Mouse (Mus musculus) CH12.LX (cell line): ENCODE measurements at regions not wholly inside any gene's neighbourhood (a gene's known extent, or its start where the extent isn't known, plus 50 kb on each side); places are given as distances from the start of the nearest gene placed in this dataset.

Experiments
- DNase-seq: peaks from one replicate; pipeline ENCODE4 v3.0.0-alpha.2; 2013; ENCODE audit errors: extremely low read depth
- H3K27ac ChIP-seq: 2 replicates; pipeline ENCODE4 v1.5.1; 2012; ENCODE audit warnings: low read depth, mild to moderate bottlenecking, control low read depth, moderate library complexity; ENCODE audit not compliant: insufficient read depth
- H3K27me3 ChIP-seq: replicated peaks from 2 replicates; pipeline ENCODE3; 2012; ENCODE audit warnings: inconsistent platforms
- H3K36me3 ChIP-seq, 2 experiments: replicated peaks in 1 of 2; 2 replicates each; pipeline versions ENCODE3 to v1.6.1; 2012; ENCODE audit warnings: inconsistent platforms in 1 of 2, low read length in 1 of 2, mild to moderate bottlenecking in 1 of 2, mixed read lengths in 1 of 2, moderate library complexity in 1 of 2; ENCODE audit not compliant: control insufficient read depth in 1 of 2, insufficient read depth in 1 of 2
- H3K4me1 ChIP-seq, 2 experiments: 2 replicates each; pipeline ENCODE4 v1.6.1; 2012; ENCODE audit warnings: inconsistent platforms in 1 of 2, moderate library complexity in 1 of 2; ENCODE audit not compliant: insufficient read depth in 2 of 2, control insufficient read depth in 1 of 2
- H3K4me2 ChIP-seq: 2 replicates; pipeline ENCODE4 v1.6.1; 2012; ENCODE audit warnings: low read depth, mild to moderate bottlenecking, control low read depth; ENCODE audit not compliant: poor library complexity, insufficient read depth, severe bottlenecking
- H3K4me3 ChIP-seq, 3 experiments: fragments of 150-350 bp in 1 of 3; sonication (generic) in 1 of 3; replicated peaks in 1 of 3; 2 replicates each; pipeline versions ENCODE3 to v1.5.1; 2011 to 2012; ENCODE audit warnings: low read depth in 2 of 3, low read length in 2 of 3, mild to moderate bottlenecking in 2 of 3, moderate library complexity in 2 of 3, control low read depth in 1 of 3, improper control_type of control experiment in 1 of 3, inconsistent platforms in 1 of 3, mixed read lengths in 1 of 3; ENCODE audit not compliant: poor library complexity in 1 of 3
- H3K79me2 ChIP-seq: replicated peaks from 2 replicates; pipeline ENCODE4 v1.6.1; 2012; ENCODE audit warnings: mild to moderate bottlenecking, moderate library complexity; ENCODE audit not compliant: control insufficient read depth, poor library complexity, insufficient read depth, severe bottlenecking; ENCODE audit errors: extremely low read depth
- H3K9ac ChIP-seq: 2 replicates; pipeline ENCODE4 v1.6.1; 2012; ENCODE audit warnings: low read depth, mild to moderate bottlenecking, control low read depth, moderate library complexity; ENCODE audit not compliant: insufficient read depth
- H3K9me3 ChIP-seq: replicated peaks from 2 replicates; pipeline ENCODE3; 2012; ENCODE audit warnings: low read length, inconsistent platforms, mixed read lengths
- BHLHE40 ChIP-seq: IDR thresholded peaks from 2 replicates; pipeline ENCODE4 v1.6.1; 2011; ENCODE audit warnings: mild to moderate bottlenecking, low read depth, low read length, improper control_type of control experiment
- CHD2 ChIP-seq: IDR thresholded peaks from 2 replicates; pipeline ENCODE4 v1.6.1; 2011; ENCODE audit warnings: low read length, improper control_type of control experiment
- ELF1 ChIP-seq: IDR thresholded peaks from 2 replicates; pipeline ENCODE4 v1.6.1; 2014; ENCODE audit warnings: low read depth, mild to moderate bottlenecking, inconsistent platforms, low read length, improper control_type of control experiment
- ETS1 ChIP-seq: conservative IDR thresholded peaks from 2 replicates; pipeline ENCODE4 v1.6.1; 2012; ENCODE audit warnings: low read depth, mild to moderate bottlenecking, inconsistent platforms, low read length, improper control_type of control experiment, moderate library complexity
- GABPA ChIP-seq: IDR thresholded peaks from 2 replicates; pipeline ENCODE4 v1.6.1; 2012; ENCODE audit warnings: low read depth, low read length, improper control_type of control experiment, inconsistent platforms; ENCODE audit not compliant: insufficient replicate concordance
- MAZ ChIP-seq: IDR thresholded peaks from 2 replicates; pipeline ENCODE4 v1.6.1; 2012; ENCODE audit warnings: low read depth, mild to moderate bottlenecking, inconsistent platforms, low read length, improper control_type of control experiment, moderate library complexity
- MEF2A ChIP-seq: IDR thresholded peaks from 2 replicates; pipeline ENCODE4 v1.6.1; 2014; ENCODE audit warnings: low read depth, mild to moderate bottlenecking, inconsistent platforms, low read length, improper control_type of control experiment, borderline replicate concordance
- MYC ChIP-seq: IDR thresholded peaks from 2 replicates; pipeline ENCODE4 v1.6.1; 2011; ENCODE audit warnings: low read depth, mild to moderate bottlenecking, improper control_type of control experiment, low read length
- PAX5 ChIP-seq: IDR thresholded peaks from 2 replicates; pipeline ENCODE4 v1.6.1; 2012; ENCODE audit warnings: low read length, inconsistent platforms, mixed read lengths
- POLR2A ChIP-seq: IDR thresholded peaks from 2 replicates; pipeline ENCODE4 v1.6.1; 2011; ENCODE audit warnings: low read depth, mild to moderate bottlenecking, improper control_type of control experiment, low read length
- POLR2AphosphoS2 ChIP-seq: IDR thresholded peaks from 2 replicates; pipeline ENCODE4 v1.6.1; 2011; ENCODE audit warnings: low read depth, low read length, improper control_type of control experiment
- SMC3 ChIP-seq: IDR thresholded peaks from 2 replicates; pipeline ENCODE4 v1.6.1; 2011; ENCODE audit warnings: low read depth, low read length, improper control_type of control experiment
- TBP ChIP-seq: conservative IDR thresholded peaks from 2 replicates; pipeline ENCODE4 v1.6.1; 2011; ENCODE audit warnings: low read depth, low read length, improper control_type of control experiment
- UBTF ChIP-seq: IDR thresholded peaks from 2 replicates; pipeline ENCODE4 v1.6.1; 2012; ENCODE audit warnings: low read depth, mild to moderate bottlenecking, inconsistent platforms, low read length, improper control_type of control experiment, moderate library complexity
- ZC3H11A ChIP-seq: IDR thresholded peaks from 2 replicates; pipeline ENCODE4 v1.6.1; 2012; ENCODE audit warnings: low read depth, mild to moderate bottlenecking, inconsistent platforms, low read length, improper control_type of control experiment
- ZKSCAN1 ChIP-seq: IDR thresholded peaks from 2 replicates; pipeline ENCODE4 v1.6.1; 2012; ENCODE audit warnings: low read depth, inconsistent platforms, low read length, improper control_type of control experiment, borderline replicate concordance
- ZNF384 ChIP-seq: IDR thresholded peaks from 2 replicates; pipeline ENCODE4 v1.6.1; 2012; ENCODE audit warnings: low read depth, low read length, improper control_type of control experiment, inconsistent platforms
- dilution Hi-C: fragments of 300-500 bp; cut with MboI; formaldehyde crosslinking; loops from 2 replicates; pipeline ENCODE4 v1.14.3; 2020; ENCODE audit warnings: low sequenced_read_pairs; ENCODE audit not compliant: extremely low pct_unique_long_range_greater_than_20kb, extremely low pct_ligation_motif_present
- in situ Hi-C: fragments of 300-500 bp; cut with MboI; formaldehyde crosslinking; loops from 3 replicates; pipeline ENCODE4 v1.14.3; 2019; ENCODE audit warnings: low sequenced_read_pairs, low pct_ligation_motif_present, low pct_unique_long_range_greater_than_20kb, mixed read lengths

DNA sequence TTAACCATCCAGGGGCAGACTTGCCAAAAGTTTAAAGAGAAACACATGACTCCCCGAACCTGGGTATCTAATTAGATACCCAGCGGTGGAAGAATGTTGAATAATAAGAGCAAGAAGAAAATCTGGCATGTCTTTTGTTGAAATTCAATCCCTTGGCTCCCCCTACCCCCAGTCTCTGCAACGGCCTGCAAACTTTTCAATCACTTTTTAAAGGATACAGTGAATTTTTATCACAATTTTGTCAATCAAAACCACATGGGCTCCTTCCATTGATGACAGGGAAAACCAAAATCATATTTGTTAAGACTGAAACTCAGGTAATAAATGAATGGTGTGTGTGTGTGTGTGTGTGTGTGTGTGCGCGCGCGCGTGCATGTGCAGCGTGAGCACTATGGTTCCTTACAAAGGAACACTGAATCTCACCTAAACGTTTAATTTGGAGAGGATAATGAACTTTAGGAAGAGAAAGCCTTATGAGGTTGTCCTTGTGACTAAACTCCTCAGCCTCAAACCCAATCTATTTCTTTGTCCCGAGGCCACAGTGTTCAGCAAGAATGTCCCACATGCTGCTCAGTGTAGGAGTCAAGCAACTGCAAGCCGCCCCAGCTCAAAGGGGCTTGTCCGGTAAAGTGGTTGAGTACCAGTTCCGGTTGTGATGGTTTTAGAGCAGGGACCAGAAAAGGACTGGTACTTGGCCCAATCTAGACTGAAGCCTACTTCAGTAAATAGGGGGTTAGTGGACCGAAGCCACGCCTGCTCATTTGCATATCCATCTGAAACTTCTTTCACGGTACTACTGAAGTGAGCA, 91.0 kb upstream of the Zfhx3 start:
- no peaks in the 10 kb centered on the region for H3K79me2 ChIP-seq
- H3K27ac ChIP-seq = no peak overlapping the region
- H3K4me3 ChIP-seq = no peak overlapping the region
- H3K9ac ChIP-seq = no peak overlapping the region
- dilution Hi-C loops (no loop called here), in situ Hi-C loops (no loop called here)
- TF ChIP-seq MEF2A = no peak
- TF ChIP-seq ELF1 = no peak
- TF ChIP-seq SMC3 = no peak
- no peak for TF ChIP-seq ZKSCAN1
- no peak overlapping the region for H3K4me2 ChIP-seq
- no peaks in the 10 kb centered on the region for H3K9me3 ChIP-seq
- H3K27me3 ChIP-seq = no peaks in the 10 kb centered on the region
- peak; percentile 39 for DNase-seq
- no peaks in the 10 kb centered on the region for H3K36me3 ChIP-seq
- H3K4me1 ChIP-seq = peaks cover 0 to 12% of the 10 kb centered on the region in 2 experiments; a peak in 2 of 4 replicates

DNA sequence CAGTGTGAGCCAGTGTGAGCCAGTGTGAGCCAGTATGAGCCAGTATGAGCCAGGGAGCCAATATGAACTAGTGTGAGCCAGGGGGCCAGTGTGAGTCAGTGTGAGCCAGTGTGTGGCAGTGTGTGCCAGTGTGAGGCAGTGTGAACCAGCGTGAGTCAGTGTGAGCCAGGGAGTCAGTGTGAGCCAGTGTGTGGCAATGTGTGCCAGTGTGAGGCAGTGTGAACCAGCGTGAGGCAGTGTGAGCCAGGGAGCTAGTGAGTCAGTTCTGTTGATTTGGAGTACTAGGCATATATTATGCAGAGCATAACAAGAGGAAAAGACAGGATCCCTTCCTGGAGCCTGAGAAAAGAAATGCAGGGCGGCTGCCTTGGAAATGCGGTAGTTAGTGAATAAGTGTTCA, 82.7 kb upstream of the Zfhx3 start:
- no peak overlapping the region for H3K27ac ChIP-seq
- dilution Hi-C loops (no loop called here), in situ Hi-C loops (no loop called here)
- TF ChIP-seq ZC3H11A (no peak), POLR2A (no peak), SMC3 (no peak), CHD2 (no peak), TBP (no peak), MEF2A (no peak), POLR2AphosphoS2 (no peak), ETS1 (no peak), MYC (no peak), PAX5 (no peak), GABPA (no peak), MAZ (no peak), BHLHE40 (no peak), UBTF (no peak), ZKSCAN1 (no peak), ZNF384 (no peak)
- no peak overlapping the region for H3K9ac ChIP-seq
- H3K4me1 ChIP-seq = 0 out of 4 replicates have a peak, but pooled peaks cover 0 to 2% of the 10 kb centered on the region in 2 experiments
- H3K27me3 ChIP-seq = no peaks in the 10 kb centered on the region
- H3K4me2 ChIP-seq = no peak overlapping the region
- no peaks in the 10 kb centered on the region for H3K79me2 ChIP-seq
- H3K4me3 ChIP-seq = no peak overlapping the region
- no peak for DNase-seq
- H3K36me3 ChIP-seq = no peaks in the 10 kb centered on the region
- no peaks in the 10 kb centered on the region for H3K9me3 ChIP-seq
